Mouse (Mus musculus): Measurements from ENCODE around the gene Dnajb14. TPM values are rescaled to one million over a fixed set of nuclear protein-coding genes. Genes with fewer than 3 reads are reported as not detected.
A peak's percentile ranks its signal among the peaks of the same experiment; 100 is the strongest.

Gene Dnajb14
- polyA plus RNA-seq, 1 experiment: 6.1 TPM

DNA sequence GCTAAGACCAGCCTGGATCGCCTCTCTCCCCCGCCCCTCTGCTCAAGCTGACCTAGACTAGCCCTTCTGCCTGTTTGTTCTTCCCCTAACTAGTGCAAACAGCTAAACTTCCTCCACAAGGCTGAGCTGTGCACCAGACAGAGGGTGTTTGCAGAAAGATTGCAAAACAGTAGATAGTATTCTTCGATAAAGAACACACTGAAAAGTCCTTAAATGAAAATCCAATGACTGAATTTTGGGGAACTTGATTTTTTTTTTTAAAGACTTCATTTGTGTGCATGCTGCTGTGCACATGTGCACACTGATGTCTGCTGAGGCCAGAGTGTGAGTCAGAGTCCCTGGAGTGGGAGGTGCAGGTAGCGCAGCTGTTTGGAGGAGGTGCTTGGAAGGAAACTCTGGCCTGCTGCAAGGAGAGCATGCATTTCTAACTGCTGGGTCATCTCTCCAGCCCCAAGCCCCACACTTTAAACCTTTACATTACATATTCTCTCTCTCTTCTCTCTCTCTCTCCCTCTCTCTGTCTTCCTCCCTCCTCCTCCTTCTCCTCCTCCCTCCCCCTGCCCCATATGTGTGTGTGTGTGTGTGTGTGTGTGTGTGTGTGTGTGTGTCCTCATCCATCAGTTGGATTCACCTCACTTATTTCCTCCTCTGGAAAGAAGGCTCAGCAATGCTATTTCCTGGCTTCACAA, 84.9 kb downstream of the Dnajb14 start:
- Histone ChIP-seq H3K4me1 (ENCODE audit: control insufficient read depth, insufficient read depth, low read length) (peaks cover 8% of the 10 kb centered on the region; the same call in 1 of the 2 replicates), H3K4me3 (replicated peaks; ENCODE audit: extremely low read depth, low read depth, low read length) (no peak overlapping the region)
- 44% methylated on average over 4 of the region's 4 CpGs for WGBS
- no peak for DNase-seq
- no peak for TF ChIP-seq POLR2A (IDR thresholded peaks at IDR 0.05; ENCODE audit: borderline replicate concordance, extremely low read depth, low read depth, low read length)
- TF ChIP-seq CTCF (IDR thresholded peaks at IDR 0.05; ENCODE audit: insufficient read depth, low read length): no peak

DNA sequence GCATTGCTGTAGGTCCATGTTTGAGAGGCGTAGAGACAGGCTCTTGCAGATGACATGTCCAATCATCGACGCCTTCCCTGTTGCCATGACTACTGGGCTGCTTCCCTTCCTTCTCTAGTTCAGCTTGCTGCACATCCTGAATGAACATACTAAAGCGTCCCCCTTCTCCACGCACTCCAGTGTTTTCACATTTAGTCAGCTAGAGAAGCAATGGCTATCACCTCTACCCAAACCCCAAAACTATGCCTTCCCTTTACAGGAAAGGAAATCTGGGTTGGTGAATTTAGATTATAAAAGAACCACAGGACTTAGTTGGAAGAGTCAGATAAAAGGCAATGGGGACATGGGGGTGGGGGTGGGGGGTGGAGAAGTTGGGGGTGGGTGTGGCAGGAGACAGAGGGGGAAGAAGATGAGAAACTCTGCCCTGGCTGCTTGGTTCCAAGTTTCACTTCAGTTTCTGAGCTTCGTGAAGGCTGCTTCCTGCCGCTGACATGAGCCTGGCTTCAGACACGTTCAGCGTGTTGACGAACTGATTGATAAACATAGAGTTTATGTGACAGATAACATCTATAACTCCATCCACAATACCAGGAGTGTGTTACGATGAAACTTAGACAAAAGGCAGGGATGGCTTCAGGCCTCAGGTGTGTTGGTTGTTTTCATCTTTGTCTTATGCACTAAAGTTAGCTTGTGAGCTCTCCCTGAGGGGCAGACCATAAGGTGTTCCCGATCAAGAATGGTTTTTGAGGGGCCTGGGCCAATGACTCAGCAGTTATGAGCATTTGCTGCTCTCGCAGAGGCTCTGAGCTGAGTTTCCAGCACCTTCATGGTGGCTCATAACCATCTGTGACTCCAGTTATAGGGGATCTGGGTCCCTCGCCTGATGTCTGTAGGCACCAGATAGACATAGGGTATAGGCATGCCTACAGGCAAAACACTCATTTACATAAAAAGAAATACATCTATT, 85.7 kb downstream of the Dnajb14 start:
- no peak overlapping the region for H3K4me3 ChIP-seq (replicated peaks; ENCODE audit: extremely low read depth, low read depth, low read length)
- 33% methylated on average over 14 of the region's 14 CpGs for WGBS
- DNase-seq: no peak
- no peak for TF ChIP-seq POLR2A (IDR thresholded peaks at IDR 0.05; ENCODE audit: borderline replicate concordance, extremely low read depth, low read depth, low read length)
- no peak for TF ChIP-seq CTCF (IDR thresholded peaks at IDR 0.05; ENCODE audit: insufficient read depth, low read length)
- peaks cover 8% of the 10 kb centered on the region; the same call in 1 of the 2 replicates for H3K4me1 ChIP-seq (ENCODE audit: control insufficient read depth, insufficient read depth, low read length)

GRCm38 (mm10) chr3:137954256-137954916, 86.9 kb downstream of the Dnajb14 start:
- Histone ChIP-seq H3K4me1 (ENCODE audit: control insufficient read depth, insufficient read depth, low read length) (peaks cover 8% of the 10 kb centered on the region; the same call in 1 of the 2 replicates), H3K4me3 (replicated peaks; ENCODE audit: extremely low read depth, low read depth, low read length) (no peak overlapping the region)
- TF ChIP-seq POLR2A (IDR thresholded peaks at IDR 0.05; ENCODE audit: borderline replicate concordance, extremely low read depth, low read depth, low read length) (no peak), CTCF (IDR thresholded peaks at IDR 0.05; ENCODE audit: insufficient read depth, low read length) (no peak)
- WGBS: 75% methylated on average over 23 of the region's 23 CpGs
- DNase-seq: no peak

GRCm38 (mm10) chr3:137955560-137956081, 88.1 kb downstream of the Dnajb14 start:
- DNase-seq: no peak
- 19% methylated on average over 16 of the region's 16 CpGs for WGBS
- H3K4me3 ChIP-seq (replicated peaks; ENCODE audit: extremely low read depth, low read depth, low read length): peak overlapping the region; percentile 13

GRCm38 (mm10) chr3:137957864-137958263, 90.4 kb downstream of the Dnajb14 start:
- DNase-seq: no peak
- TF ChIP-seq CTCF (IDR thresholded peaks at IDR 0.05; ENCODE audit: insufficient read depth, low read length): no peak
- TF ChIP-seq POLR2A (IDR thresholded peaks at IDR 0.05; ENCODE audit: borderline replicate concordance, extremely low read depth, low read depth, low read length): no peak
- Histone ChIP-seq H3K4me1 (ENCODE audit: control insufficient read depth, insufficient read depth, low read length) (peaks cover 8% of the 10 kb centered on the region; the same call in 1 of the 2 replicates), H3K4me3 (replicated peaks; ENCODE audit: extremely low read depth, low read depth, low read length) (no peak overlapping the region)
- WGBS: 81% methylated on average over 9 of the region's 9 CpGs

More at GRCm38 (mm10) chr3:137955560-137956081, 88.1 kb downstream of the Dnajb14 start:
- no peak for TF ChIP-seq CTCF (IDR thresholded peaks at IDR 0.05; ENCODE audit: insufficient read depth, low read length)
- TF ChIP-seq POLR2A (IDR thresholded peaks at IDR 0.05; ENCODE audit: borderline replicate concordance, extremely low read depth, low read depth, low read length): no peak
- peaks cover 8% of the 10 kb centered on the region; the same call in 1 of the 2 replicates for H3K4me1 ChIP-seq (ENCODE audit: control insufficient read depth, insufficient read depth, low read length)

DNA sequence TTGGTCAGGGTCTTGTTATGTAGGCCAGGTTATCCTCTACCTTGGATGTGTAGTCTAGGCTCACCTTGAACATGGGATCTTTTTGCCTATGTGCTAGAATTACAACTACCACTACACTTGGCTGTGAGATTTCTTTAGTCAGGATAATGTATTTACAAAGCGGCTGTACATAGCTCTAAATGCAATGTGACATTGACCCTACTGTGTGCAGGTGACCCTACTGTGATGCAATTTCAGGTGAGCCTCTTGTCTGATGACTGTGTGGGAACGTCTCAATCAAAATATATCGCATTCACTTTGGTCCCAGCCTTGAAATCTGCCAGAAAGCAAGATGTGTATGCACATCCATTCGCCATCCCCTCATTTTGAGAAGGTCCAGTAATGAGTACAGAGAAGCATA, 90.9 kb downstream of the Dnajb14 start:
- WGBS: 95% methylated on average over 4 of the region's 4 CpGs
- DNase-seq: no peak
- H3K4me3 ChIP-seq (replicated peaks; ENCODE audit: extremely low read depth, low read depth, low read length): no peak overlapping the region
- peaks cover 6% of the 10 kb centered on the region; the same call in 1 of the 2 replicates for H3K4me1 ChIP-seq (ENCODE audit: control insufficient read depth, insufficient read depth, low read length)
- no peak for TF ChIP-seq CTCF (IDR thresholded peaks at IDR 0.05; ENCODE audit: insufficient read depth, low read length)
- no peak for TF ChIP-seq POLR2A (IDR thresholded peaks at IDR 0.05; ENCODE audit: borderline replicate concordance, extremely low read depth, low read depth, low read length)

GRCm38 (mm10) chr3:137959456-137959855, 92.0 kb downstream of the Dnajb14 start:
- 82% methylated on average over 4 of the region's 4 CpGs for WGBS
- no peak for DNase-seq
- Histone ChIP-seq H3K4me1 (ENCODE audit: control insufficient read depth, insufficient read depth, low read length) (peaks cover 4% of the 10 kb centered on the region; the same call in 1 of the 2 replicates), H3K4me3 (replicated peaks; ENCODE audit: extremely low read depth, low read depth, low read length) (no peak overlapping the region)
- TF ChIP-seq CTCF (IDR thresholded peaks at IDR 0.05; ENCODE audit: insufficient read depth, low read length): no peak

GRCm38 (mm10) chr3:137961736-137962385, 94.4 kb downstream of the Dnajb14 start:
- no peaks in the 10 kb centered on the region for H3K4me1 ChIP-seq (ENCODE audit: control insufficient read depth, insufficient read depth, low read length)
- WGBS: 43% methylated on average over 8 of the region's 8 CpGs
- no peak for DNase-seq
- H3K4me3 ChIP-seq (replicated peaks; ENCODE audit: extremely low read depth, low read depth, low read length): no peak overlapping the region
- TF ChIP-seq POLR2A (IDR thresholded peaks at IDR 0.05; ENCODE audit: borderline replicate concordance, extremely low read depth, low read depth, low read length) (no peak), CTCF (IDR thresholded peaks at IDR 0.05; ENCODE audit: insufficient read depth, low read length) (no peak)
